Mouse (Mus musculus): ENCODE results near the gene Ak1.

Gene Ak1

DNA sequence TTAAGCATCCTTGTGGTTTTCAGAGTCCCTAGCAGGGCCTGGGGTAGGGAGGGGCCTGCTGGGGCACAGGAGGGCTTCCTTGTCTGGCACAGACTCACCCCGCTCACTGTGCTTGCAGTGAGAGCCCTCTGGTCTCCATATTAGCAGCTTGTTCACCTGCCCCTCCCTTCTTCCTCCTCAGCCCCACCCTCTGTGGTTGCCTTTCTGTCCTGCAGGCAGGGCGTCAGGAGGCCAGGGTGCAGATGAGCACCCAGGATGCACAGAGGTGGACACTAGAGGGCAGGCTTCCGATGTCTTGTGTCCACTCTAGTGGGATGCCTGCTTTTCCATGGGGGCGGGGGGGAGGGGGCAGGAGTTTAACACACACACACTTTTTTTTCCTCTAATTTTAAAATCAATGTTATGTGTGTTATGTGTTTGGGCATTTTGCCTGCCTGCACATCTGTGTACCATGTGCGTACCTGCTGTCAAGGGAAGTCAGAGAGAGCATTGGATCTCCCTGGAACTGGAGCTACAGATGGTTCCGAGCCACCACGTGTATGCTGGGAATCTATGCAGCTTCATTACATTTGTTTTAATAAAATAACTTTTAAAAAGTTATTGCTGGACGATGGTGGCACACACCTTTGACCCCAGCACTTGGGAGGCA is 20.0 kb upstream of the Ak1 start:
- peak; percentile 81 for DNase-seq (ENCODE audit: low read depth)

DNA sequence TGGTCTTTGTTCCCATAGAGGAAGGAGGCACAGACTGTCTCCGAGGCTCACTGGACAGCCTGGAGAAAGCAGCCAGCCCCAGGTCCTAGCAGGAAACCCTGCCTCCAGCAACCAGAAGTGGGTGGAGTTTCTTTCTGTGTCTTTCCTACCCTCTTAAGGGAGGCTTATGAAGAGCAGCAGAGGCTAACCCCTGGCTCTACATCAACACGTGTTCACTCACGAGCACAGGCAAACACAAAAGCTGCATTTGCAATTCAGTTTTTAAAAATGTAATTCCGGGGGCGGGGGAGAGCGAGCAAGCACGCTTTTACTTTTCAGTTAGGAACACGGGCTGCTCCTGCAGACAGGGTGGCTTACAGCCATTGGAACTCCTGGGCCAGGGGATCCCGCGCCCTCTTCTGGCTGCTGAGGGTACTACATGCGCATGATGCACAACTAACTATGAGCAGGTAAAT is 18.9 kb upstream of the Ak1 start:
- DNase-seq (ENCODE audit: low read depth), result peak; percentile 91

DNA sequence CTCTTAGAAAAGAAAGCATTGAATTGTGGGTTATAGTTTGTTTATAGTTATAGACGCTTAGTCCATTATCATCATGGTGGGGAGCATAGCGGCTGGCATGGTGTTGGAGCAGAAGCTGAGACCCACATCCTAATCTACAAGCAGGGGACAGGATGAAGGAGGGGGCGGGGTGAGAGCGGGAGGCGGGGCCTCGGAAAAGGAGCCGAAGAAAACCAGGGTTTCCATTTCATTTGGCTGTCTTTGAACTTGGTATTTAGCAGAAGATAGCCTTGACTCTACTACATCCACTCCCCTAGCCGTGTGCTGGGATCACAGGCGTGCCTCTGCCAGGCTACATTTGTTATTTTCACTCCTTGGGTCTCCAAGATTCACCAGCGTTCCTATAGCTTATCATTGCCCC is 16.9 kb upstream of the Ak1 start:
- no peak for DNase-seq (ENCODE audit: low read depth)

DNA sequence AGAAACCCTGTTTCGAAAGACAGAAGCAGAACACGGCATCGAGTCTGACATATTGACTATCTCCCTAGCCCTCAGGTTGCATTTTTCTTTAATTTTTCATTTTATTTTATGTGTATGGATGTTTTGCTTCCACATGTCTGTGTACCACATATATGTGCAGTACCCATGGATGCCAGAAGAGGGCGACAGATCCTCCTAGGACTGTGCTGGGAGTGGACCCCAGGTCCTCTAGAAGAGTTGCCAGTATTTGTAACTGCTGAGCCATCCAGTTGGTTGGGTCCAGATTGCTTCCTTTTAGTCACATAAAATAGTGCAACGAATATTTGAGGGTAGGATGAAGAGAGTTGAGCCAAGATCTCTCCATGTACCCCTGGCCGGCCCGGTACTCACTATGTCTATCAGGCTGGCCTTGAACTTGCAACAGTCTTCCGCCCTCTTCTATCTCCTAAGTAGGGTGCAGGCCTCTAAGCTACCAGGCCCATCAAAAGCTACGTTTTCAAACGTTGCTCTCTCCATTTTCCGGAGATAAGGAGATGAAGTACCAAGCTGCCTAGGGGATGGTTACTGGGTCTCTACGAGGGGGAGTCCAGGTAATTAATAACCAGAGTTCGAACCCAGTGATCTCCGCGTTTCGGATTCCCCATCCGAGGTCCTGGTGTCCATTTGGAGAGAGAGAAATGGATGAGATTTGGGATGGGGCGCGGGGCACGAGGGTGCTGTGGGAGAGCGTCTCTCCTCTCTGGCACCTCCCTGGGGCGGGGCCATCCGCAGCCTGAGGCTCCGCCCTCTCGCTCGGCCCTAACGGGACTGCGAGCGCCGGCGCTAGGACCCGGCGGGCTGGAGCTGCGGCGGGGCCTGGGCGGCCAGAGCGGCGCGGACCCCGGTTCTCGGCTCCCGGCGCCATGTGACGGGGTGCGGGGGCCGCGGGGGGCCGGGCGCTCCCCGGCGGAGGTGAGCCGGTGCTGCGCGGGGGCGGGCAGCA is 15.1 kb upstream of the Ak1 start:
- peak; percentile 86 for DNase-seq (ENCODE audit: low read depth)

- peak; percentile 80 for DNase-seq (ENCODE audit: low read depth)
These were observed 14.2 kb upstream of the Ak1 start for GRCm38 (mm10) chr2:32607262-32607947.

DNA sequence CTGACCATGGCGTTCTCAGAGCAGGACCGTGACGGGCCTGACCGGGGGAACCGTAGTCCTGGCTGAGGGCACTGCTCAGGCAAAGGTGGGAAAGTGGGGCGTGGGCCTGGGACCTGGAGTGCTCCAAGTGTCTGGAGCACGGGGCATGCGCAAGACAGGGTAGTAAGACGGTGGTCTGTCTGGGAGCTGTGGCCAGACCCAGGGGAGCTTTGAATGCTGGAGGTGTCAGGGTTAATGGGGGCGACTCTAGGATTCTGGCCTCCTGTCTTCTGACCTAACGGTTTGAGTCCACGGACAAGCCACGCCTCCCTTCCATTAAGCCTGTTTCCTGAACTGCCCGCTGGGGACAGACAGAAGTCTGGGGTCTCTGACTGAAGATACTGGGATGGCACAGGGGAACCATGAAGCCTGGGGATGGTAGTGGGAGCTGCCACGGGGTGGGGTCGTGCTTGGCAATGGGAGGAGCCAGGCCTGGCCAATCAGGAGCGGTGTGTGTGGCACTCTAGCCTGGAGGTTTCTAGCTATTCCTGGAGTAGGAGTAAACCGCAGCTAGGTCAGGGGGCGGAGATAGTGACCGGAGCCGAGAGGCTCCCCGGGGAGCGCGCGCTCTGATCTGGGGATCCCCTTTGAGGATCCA is 13.3 kb upstream of the Ak1 start:
- peak; percentile 71 for DNase-seq (ENCODE audit: low read depth)

- no peak for DNase-seq (ENCODE audit: low read depth)
These were observed 12.7 kb upstream of the Ak1 start for GRCm38 (mm10) chr2:32608778-32609435.

DNA sequence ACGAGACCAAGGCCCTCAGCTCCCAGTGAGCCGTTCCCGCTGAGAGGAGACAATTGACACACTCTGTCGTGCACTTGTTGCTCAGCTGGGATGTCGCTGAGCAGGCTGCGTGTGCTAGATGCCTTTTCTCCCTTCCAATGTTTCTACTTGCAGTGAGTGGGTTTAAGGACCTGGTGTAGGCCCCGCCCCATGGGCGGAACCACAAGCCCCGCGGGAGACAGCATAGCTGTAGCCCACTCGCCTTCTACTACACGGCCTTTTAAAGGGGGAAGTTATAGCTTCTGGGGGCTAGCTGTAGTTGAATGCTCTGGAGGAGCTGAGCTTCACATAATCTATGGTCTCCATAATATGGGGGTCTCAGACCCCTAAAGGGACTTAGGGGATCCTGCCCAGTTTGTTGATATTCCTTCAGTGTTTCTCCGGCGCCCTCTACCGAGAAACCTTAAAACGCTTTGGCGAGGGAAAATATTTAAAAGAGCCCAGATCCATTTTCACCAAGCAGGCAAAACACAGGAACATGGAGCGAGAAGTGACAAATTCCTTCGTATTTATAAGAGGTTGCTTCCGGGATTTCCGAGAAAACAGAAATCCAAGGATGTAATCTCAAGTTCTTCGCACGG is 10.8 kb upstream of the Ak1 start:
- peak; percentile 54 for DNase-seq (ENCODE audit: low read depth)

DNA sequence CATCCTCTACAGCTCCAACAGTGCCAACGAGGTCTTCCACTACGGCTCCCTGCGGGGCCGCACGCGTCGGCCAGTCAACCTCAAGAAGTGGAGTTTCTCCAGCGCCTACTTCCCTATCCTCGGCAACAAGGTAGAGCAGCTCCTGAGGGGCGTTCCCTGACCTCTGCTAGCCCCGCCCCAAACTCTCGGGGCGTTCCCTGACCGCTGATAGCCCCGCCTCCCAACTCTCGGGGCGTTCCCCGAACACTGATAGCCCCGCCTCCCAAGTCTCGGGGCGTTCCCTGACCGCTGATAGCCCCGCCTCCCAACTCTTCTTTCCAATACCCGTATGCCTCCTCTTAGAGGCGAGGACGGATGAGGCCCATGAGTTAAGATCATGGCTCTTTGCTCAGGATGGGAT is 9.3 kb upstream of the Ak1 start:
- no peak for DNase-seq (ENCODE audit: low read depth)

- DNase-seq (ENCODE audit: low read depth), result no peak
These were observed 4.4 kb upstream of the Ak1 start for GRCm38 (mm10) chr2:32617109-32617508.

GRCm38 (mm10) chr2:32617601-32618000 is 4.0 kb upstream of the Ak1 start:
- peak; percentile 45 for DNase-seq (ENCODE audit: low read depth)

GRCm38 (mm10) chr2:32618051-32618450 is 3.5 kb upstream of the Ak1 start:
- DNase-seq (ENCODE audit: low read depth), result no peak

- no peak for DNase-seq (ENCODE audit: low read depth)
These were observed 659 bp upstream of the Ak1 start for GRCm38 (mm10) chr2:32620682-32621516.

DNA sequence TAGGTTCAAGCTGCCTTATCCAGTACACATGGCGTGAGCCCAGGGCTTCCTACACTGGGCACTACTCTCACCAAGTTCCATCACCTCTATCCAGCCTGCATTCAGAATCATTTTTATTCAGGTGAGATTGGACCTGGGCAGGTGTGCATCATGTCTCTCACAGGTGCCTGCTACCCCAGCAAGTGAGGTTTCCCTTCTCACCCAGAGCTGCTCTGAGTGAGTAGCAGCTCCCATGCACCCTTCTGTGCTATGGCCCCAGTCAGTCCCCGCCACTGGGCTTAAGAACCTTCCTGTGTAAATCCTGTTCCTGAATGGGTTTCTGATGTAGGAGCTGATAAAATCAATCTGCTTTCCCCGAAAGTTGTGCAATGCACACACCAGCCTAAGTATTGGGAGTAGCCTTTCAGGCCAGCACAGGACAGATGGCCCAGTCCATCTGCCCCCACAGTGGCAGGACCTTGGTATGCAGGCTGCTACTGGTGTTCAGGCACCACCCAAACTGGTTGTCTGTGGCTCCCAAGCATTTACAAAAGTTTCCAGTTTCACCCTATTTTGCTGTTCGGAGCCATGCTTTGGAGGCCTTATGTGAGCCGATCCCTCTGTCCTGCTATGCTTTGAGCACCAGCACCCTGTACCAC is 2.7 kb downstream of the Ak1 start:
- DNase-seq (ENCODE audit: low read depth), result no peak

- DNase-seq (ENCODE audit: low read depth), result no peak
These were observed 3.8 kb downstream of the Ak1 start for GRCm38 (mm10) chr2:32625212-32625872.

DNA sequence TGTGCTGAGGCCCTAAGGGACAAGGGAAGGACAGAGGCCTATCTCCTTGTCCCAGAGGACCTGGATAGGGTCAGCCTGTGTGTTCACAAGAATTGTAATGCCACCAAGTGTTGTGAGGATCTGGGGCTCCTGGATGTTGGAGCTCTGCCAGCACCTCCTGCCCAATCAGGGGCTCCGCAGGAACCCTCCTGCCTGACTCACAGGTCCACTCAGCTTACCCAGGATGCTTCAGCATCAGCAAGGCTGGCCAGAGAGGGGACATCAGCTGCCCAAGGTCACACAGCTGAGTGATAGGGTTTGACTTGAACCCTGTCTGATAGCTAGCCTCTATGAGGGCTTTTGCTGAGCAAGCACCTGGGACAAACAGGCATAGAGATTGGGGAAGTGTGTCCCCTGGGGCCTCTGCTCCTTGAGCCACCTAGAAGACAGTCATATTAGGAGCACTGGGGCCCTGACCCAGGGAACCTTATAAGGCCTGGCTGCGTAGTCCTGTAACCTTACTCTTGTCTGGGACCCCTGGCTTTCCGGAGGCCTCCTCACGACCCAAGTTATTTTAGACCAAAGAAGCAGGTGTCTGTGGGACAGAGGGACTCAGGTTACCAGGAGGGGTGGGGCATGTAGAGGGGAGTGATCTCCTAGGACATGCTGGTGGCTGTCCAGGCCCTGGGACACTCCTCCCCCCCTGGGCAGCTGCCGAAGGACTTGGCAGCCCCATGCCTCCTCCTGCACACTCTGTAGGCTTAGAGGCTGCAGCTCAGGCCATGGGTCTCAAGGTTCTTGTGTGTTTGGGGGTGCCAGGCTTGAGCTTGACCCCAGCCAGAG is 4.5 kb downstream of the Ak1 start:
- no peak for DNase-seq (ENCODE audit: low read depth)

GRCm38 (mm10) chr2:32627266-32628043 is 5.9 kb downstream of the Ak1 start:
- DNase-seq (ENCODE audit: low read depth), result no peak

All from induced T-regulatory cell, adult 2 months (primary cell).